Mouse (Mus musculus): ENCODE data around the gene Prcd. TPM values are rescaled to one million over a fixed set of nuclear protein-coding genes. Genes with fewer than 3 reads are reported as not detected.

Prcd gene
- total and polyA plus RNA-seq, 3 experiments, result not detected

DNA sequence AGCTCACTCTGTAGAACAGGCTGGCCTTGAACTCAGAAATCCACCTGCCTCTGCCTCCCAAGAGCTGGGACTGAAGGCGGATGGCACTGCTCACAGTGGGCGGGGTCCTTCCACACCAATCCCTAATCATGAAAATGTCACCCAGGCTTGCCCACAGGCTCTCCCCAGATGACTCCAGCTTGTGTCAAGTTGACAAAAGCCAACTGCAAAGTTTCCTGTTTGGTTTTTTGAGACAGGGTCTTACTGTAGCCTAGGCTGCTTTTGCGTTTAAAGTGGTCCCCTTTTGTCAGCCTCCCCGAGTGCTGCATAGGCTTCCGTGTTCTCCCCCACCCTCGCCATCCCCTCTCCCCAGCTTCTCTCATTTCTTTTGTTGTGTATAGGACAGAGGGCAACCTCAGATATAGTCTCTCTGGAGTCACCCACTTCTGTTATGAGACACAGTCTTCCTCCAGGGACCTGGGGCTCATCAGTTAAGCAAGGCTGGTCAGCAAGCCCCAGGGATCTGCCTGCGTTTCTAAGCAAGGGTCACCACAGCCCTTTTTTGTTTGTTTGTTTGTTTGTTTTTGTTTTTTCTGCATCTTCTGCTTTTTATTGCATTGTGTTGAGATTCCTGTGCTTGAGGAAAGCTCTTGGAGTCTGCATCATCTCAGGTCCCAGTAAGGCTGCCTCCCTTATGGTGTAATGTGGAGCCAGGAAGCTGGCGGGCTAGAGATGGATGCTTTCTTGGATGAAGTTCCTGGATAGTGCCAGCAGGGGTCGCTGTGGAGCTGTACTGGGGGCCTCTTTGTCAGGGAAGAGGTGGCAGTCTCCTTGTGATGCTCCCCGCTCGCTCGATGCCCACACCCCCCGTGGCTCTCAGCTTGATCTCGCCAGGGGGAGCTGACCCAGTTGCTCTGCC lies 10.4 kb upstream of the Prcd start (continued):
- TF ChIP-seq MXI1 (IDR thresholded peaks at IDR 0.05; ENCODE audit: low read depth, low read length) (peak; percentile 47), NRF1 (IDR thresholded peaks at IDR 0.05; ENCODE audit: low read depth, low read length) (peak; percentile 26; the same call in 1 of the 2 replicates), MAZ (IDR thresholded peaks at IDR 0.05; ENCODE audit: low read depth, low read length) (peak; percentile 93), ETS1 (conservative IDR thresholded peaks at IDR 0.05; ENCODE audit: low read depth, low read length) (peak; percentile 53)

DNA sequence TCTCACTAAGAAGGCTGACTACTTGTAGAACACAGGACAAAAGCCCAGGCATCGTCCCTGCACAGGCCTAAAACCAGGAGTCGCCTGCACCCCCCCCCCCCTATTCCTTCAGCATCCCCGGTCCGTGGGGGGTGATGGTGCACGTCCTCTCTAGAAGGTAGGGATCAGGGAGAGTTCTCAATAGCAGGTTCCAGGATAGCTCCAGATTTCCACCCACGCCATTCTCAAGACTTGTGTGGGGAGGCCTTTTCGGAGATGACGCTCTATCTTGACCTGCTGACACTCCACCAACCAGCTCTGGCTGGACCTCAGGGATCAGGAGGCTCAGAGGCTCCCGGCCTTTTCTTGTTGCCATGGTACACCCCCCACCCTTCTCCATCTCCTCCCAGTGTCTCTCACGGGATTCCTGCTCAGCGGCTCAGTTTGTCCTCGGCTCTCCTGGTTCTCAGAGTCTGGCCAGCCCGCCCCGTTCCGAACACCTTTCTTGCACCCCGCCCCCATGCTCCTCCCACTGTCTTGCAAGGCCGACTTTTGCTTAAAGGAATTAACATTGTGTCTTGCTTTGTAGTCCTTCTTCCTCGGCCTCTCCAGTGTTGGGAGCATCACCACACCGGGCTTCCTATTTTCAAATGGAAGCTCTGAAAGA lies 9.6 kb upstream of the Prcd start:
- no peak overlapping the region for H3K9ac ChIP-seq (ENCODE audit: insufficient read depth, low read depth)

DNA sequence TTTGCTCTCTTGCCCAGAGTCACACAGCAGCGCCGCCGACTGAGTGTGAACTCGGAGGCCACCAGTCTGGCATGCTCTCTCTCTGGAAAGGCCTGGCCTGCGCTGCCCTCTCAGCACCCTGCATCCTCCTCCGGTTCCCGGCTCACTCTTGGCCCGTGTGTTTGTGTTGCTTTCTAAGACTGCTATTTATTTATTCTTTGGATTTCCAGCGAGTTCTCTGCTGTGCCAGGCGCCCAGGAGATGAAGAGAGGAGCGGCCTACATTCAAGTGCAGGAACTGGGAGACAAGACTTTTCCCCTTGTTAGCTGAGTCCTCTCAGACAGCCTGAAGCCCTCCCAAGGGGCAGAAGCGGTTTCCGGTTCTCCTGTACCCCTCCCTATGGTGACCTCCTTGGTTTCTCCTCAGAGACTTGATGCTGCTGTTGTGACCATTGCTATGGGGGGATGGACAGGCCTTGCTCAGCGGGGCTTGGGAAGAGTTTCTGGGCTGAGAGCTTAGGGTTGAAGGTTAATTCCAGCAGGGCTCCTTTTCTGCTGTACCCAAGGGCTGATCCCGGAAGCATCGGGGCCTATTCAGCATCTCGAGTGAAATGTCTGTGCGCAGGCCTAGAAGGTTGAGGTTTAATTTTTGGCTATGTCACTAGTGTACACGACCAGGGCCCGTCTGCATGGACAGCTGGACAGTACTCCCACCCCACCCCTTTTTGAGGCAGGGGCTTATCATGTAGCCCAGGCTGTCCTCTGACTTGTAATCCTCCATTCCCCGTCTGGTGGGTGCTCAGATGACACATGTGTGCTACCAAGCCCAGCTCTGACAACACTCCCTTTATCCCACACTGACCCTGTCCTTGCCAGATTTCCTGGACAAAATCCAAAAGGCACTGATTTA lies 8.9 kb upstream of the Prcd start:
- TF ChIP-seq MAX (IDR thresholded peaks at IDR 0.05; ENCODE audit: low read length), result no peak
- no peak for TF ChIP-seq CHD2 (IDR thresholded peaks at IDR 0.05; ENCODE audit: low read length)
- no peak for TF ChIP-seq EP300 (IDR thresholded peaks at IDR 0.05; ENCODE audit: low read length)
- TF ChIP-seq JUN (IDR thresholded peaks at IDR 0.05; ENCODE audit: insufficient read depth, low read depth, low read length), result no peak
- no peak for TF ChIP-seq MEF2A (IDR thresholded peaks at IDR 0.05; ENCODE audit: borderline replicate concordance, low read depth, low read length)
- TF ChIP-seq NELFE (IDR thresholded peaks at IDR 0.05; ENCODE audit: low read depth, low read length), result no peak
- no peak for TF ChIP-seq CTCF (conservative IDR thresholded peaks at IDR 0.05 in 1 of 2, IDR thresholded peaks at IDR 0.05 in 1 of 2; ENCODE audit: low read depth in 2 of 2, low read length in 2 of 2)
- TF ChIP-seq SIN3A (IDR thresholded peaks at IDR 0.05; ENCODE audit: low read length), result no peak
- TF ChIP-seq JUND (conservative IDR thresholded peaks at IDR 0.05; ENCODE audit: low read depth, low read length), result no peak
- TF ChIP-seq HCFC1 (IDR thresholded peaks at IDR 0.05; ENCODE audit: low read depth, low read length), result no peak
- TF ChIP-seq MYC (IDR thresholded peaks at IDR 0.05; ENCODE audit: low read depth, low read length), result no peak
- TF ChIP-seq BHLHE40 (IDR thresholded peaks at IDR 0.05; ENCODE audit: low read depth, low read length), result no peak
- TF ChIP-seq ZKSCAN1 (IDR thresholded peaks at IDR 0.05; ENCODE audit: borderline replicate concordance, low read depth, low read length), result no peak
- no peak for TF ChIP-seq USF1 (IDR thresholded peaks at IDR 0.05; ENCODE audit: low read depth, low read length)
- TF ChIP-seq GABPA (IDR thresholded peaks at IDR 0.05; ENCODE audit: insufficient replicate concordance, low read depth, low read length), result no peak
- TF ChIP-seq KAT2A (IDR thresholded peaks at IDR 0.05; ENCODE audit: insufficient replicate concordance, low read length), result no peak
- TF ChIP-seq IRF4 (IDR thresholded peaks at IDR 0.05; ENCODE audit: low read depth, low read length), result no peak
- no peak for TF ChIP-seq ETS1 (conservative IDR thresholded peaks at IDR 0.05; ENCODE audit: low read depth, low read length)
- no peak for TF ChIP-seq MAFK (IDR thresholded peaks at IDR 0.05; ENCODE audit: insufficient replicate concordance, low read length)
- TF ChIP-seq MAZ (IDR thresholded peaks at IDR 0.05; ENCODE audit: low read depth, low read length), result no peak
- no peak overlapping the region for H3K4me3 ChIP-seq (replicated peaks in 1 of 3; ENCODE audit: low read depth in 2 of 3, low read length in 2 of 3, poor library complexity in 1 of 3)
- peaks cover 53% of the 10 kb centered on the region for H3K27me3 ChIP-seq (replicated peaks)
- no peaks in the 10 kb centered on the region for H3K36me3 ChIP-seq (replicated peaks in 1 of 2; ENCODE audit: control insufficient read depth in 1 of 2, insufficient read depth in 1 of 2, low read length in 1 of 2)
- dilution Hi-C loops (cut with MboI; ENCODE audit: extremely low pct_ligation_motif_present, extremely low pct_unique_long_range_greater_than_20kb, low sequenced_read_pairs), result no loop called here
- no peaks in the 10 kb centered on the region for H3K79me2 ChIP-seq (replicated peaks; ENCODE audit: control insufficient read depth, extremely low read depth, insufficient read depth, poor library complexity, severe bottlenecking)
- no peak overlapping the region for H3K9ac ChIP-seq (ENCODE audit: insufficient read depth, low read depth)
- H3K4me2 ChIP-seq (ENCODE audit: insufficient read depth, low read depth, poor library complexity, severe bottlenecking), result no peak overlapping the region
- DNase-seq (ENCODE audit: extremely low read depth), result no peak
- in situ Hi-C loops (cut with MboI; ENCODE audit: low pct_ligation_motif_present, low pct_unique_long_range_greater_than_20kb, low sequenced_read_pairs), result loop anchor here (5.0 to 10.0 kb wide), 2 partner anchors 163 to 410 kb away; no protein-coding TSS in a partner anchor
- H3K27ac ChIP-seq (ENCODE audit: insufficient read depth, low read depth), result no peak overlapping the region
- peaks cover 3 to 38% of the 10 kb centered on the region in 2 experiments; a peak in 3 of 4 replicates for H3K4me1 ChIP-seq (ENCODE audit: control insufficient read depth in 1 of 2, insufficient read depth in 2 of 2)
- peaks cover 3% of the 10 kb centered on the region for H3K9me3 ChIP-seq (replicated peaks; ENCODE audit: low read length)

More for the DNA sequence above, 9.6 kb upstream of the Prcd start:
- Histone ChIP-seq H3K9me3 (replicated peaks; ENCODE audit: low read length) (peaks cover 9% of the 10 kb centered on the region), H3K4me2 (ENCODE audit: insufficient read depth, low read depth, poor library complexity, severe bottlenecking) (peak overlapping the region; percentile 33; the same call in 1 of the 2 replicates), H3K4me1 (ENCODE audit: control insufficient read depth in 1 of 2, insufficient read depth in 2 of 2) (peaks cover 3 to 38% of the 10 kb centered on the region in 2 experiments; a peak in 3 of 4 replicates), H3K27me3 (replicated peaks) (peaks cover 45% of the 10 kb centered on the region), H3K79me2 (replicated peaks; ENCODE audit: control insufficient read depth, extremely low read depth, insufficient read depth, poor library complexity, severe bottlenecking) (no peaks in the 10 kb centered on the region), H3K36me3 (replicated peaks in 1 of 2; ENCODE audit: control insufficient read depth in 1 of 2, insufficient read depth in 1 of 2, low read length in 1 of 2) (no peaks in the 10 kb centered on the region), H3K27ac (ENCODE audit: insufficient read depth, low read depth) (no peak overlapping the region), H3K4me3 (replicated peaks in 1 of 3; ENCODE audit: low read depth in 2 of 3, low read length in 2 of 3, poor library complexity in 1 of 3) (no peak overlapping the region)
- no peak for DNase-seq (ENCODE audit: extremely low read depth)
- dilution Hi-C loops (cut with MboI; ENCODE audit: extremely low pct_ligation_motif_present, extremely low pct_unique_long_range_greater_than_20kb, low sequenced_read_pairs), result no loop called here
- in situ Hi-C loops (cut with MboI; ENCODE audit: low pct_ligation_motif_present, low pct_unique_long_range_greater_than_20kb, low sequenced_read_pairs), result loop anchor here (5.0 to 10.0 kb wide), 2 partner anchors 164 to 411 kb away; no protein-coding TSS in a partner anchor
- no peak for TF ChIP-seq POLR2AphosphoS2 (IDR thresholded peaks at IDR 0.05; ENCODE audit: low read depth, low read length)
- TF ChIP-seq MXI1 (IDR thresholded peaks at IDR 0.05; ENCODE audit: low read depth, low read length), result 0 out of 2 replicates have a peak, but pooled peaks have one; percentile 8
- TF ChIP-seq ZNF384 (IDR thresholded peaks at IDR 0.05; ENCODE audit: low read depth, low read length), result no peak
- 0 out of 2 replicates have a peak, but pooled peaks have one; percentile 5 for TF ChIP-seq TCF12 (IDR thresholded peaks at IDR 0.05; ENCODE audit: low read depth, low read length)
